Mouse (Mus musculus): Measurements from ENCODE around the gene Hoxc4.

GRCm38 (mm10) chr15:103015406-103016166 lies 3.1 kb upstream of the Hoxc4 start:
- no peak for TF ChIP-seq MAFK (IDR thresholded peaks at IDR 0.05; ENCODE audit: insufficient read depth, low read depth, low read length)
- TF ChIP-seq HCFC1 (IDR thresholded peaks at IDR 0.05; ENCODE audit: borderline replicate concordance, insufficient read depth, low read length), result no peak
- TF ChIP-seq ZNF384 (IDR thresholded peaks at IDR 0.05; ENCODE audit: low read depth, low read length), result no peak
- no peak for TF ChIP-seq ZC3H11A (IDR thresholded peaks at IDR 0.05; ENCODE audit: borderline replicate concordance, low read depth, low read length)
- no peak for TF ChIP-seq CHD2 (IDR thresholded peaks at IDR 0.05; ENCODE audit: low read depth, low read length)
